Mouse (Mus musculus) brain, adult 2 months (tissue): ENCODE measurements at regions not wholly inside any gene's neighbourhood (a gene's known extent, or its start where the extent isn't known, plus 50 kb on each side); places are given as distances from the start of the nearest gene placed in this dataset.
A peak's percentile ranks its signal among the peaks of the same experiment; 100 is the strongest.

Experiments used
- DNase-seq: peaks from one replicate; pipeline ENCODE4 v3.0.0; 2011; ENCODE audit warnings: low read depth, low spot score

DNA sequence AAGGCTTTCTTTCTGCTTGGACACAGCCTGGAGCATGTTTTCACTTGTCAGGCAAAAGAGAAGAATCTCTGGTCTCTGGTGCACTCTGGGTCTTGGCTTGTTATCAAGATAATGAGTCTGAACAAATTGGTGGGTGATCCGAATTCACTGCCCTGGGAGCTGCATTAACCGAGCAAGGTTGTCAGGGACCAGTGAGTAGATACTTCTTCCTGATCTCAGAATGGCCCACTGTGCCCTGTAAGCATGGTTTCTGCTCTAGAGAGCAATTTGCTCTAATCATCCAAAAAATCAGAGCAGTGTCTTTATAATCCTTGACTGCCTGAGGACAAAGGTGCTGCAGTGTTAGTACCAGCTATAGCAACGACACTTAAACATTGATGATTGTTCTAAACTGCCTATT is 97.2 kb upstream of the 1500015O10Rik start:
- DNase-seq: no peak

DNA sequence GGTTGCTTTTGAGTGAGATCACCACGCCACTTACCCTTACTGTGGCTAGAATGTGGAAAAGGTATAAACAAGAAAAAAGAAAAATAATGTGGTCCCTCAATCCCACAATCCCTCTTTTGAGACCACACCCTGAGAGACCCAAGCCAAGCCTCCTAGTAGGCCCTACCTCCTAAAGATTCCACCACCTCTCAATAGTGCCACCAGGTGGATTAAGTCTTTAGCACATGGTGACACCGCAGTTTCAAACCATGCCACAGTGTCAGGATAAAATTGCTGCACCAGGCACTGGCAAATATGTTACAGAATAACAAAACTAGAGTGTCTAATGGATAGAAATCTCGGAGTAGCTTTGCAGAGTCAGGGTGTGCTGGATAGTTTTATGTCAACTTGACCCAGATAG is 94.7 kb upstream of the 1500015O10Rik start:
- DNase-seq: peak; percentile 63

GRCm38 (mm10) chr1:43637956-43638355 is 92.4 kb upstream of the 1500015O10Rik start:
- peak; percentile 49 for DNase-seq

GRCm38 (mm10) chr1:43672031-43672430 is 58.4 kb upstream of the 1500015O10Rik start:
- DNase-seq: no peak
